Mouse (Mus musculus): Measurements from ENCODE around the gene Gtpbp3.

GRCm38 (mm10) chr8:71511644-71512043 is 23.7 kb downstream of the Gtpbp3 start, which contains the start of gene Plvap:
- TF ChIP-seq CTCF (IDR thresholded peaks at IDR 0.05) (no peak; the same call in 1 of the 2 replicates), EP300 (IDR thresholded peaks at IDR 0.05) (peak; percentile 86)

Measured in lung, postnatal 0 days (tissue).